Mouse (Mus musculus) duodenum, adult 2 months (tissue): ENCODE data around the gene Adam6b. TPM values are rescaled to one million over a fixed set of nuclear protein-coding genes. Genes with fewer than 3 reads are reported as not detected.

Experiments used
- polyA plus RNA-seq: library from polyadenylated mRNA; depleted of rRNA; stranded (reverse); fragments of >200 nt; gene quantifications from 2 replicates; pipeline ENCODE4 v1.2.3, GENCODE M21; 2012; ENCODE audit warnings: low replicate concordance; rRNA removed

The Adam6b gene
- not detected in 2 replicates for polyA plus RNA-seq

GRCm38 (mm10) chr12:113489211-113489610 lies at the start of gene Adam6b:
Gene Adam6b, plus strand, starts transcription at chr12:113489511.

Other genes with a start within 250 kb of the Adam6b start
- gene Adam6a, start 54.4 kb downstream of the Adam6b start, polyA plus RNA-seq: not detected in 2 replicates